Mouse (Mus musculus) midbrain, postnatal 0 days (tissue): ENCODE measurements around the gene Sestd1. TPM values are rescaled to one million over a fixed set of nuclear protein-coding genes. Genes with fewer than 3 reads are reported as not detected.

Experiments used
- ATAC-seq: fragments of 200-750 bp; cut with Nextera tagmentation; 2 replicates; pipeline ENCODE4 v1.8.0; 2017; ENCODE audit warnings: moderate number of reproducible peaks, mild to moderate bottlenecking, moderate TSS enrichment, moderate library complexity; ENCODE audit not compliant: low FRiP score
- DNase-seq: peaks from one replicate; pipeline ENCODE4 v3.0.0-alpha.2; 2015; ENCODE audit warnings: low spot score
- H3K27ac ChIP-seq: fragments of 300-500 bp; sonication (generic); 2 replicates; pipeline ENCODE4 v1.5.1; 2014; ENCODE audit warnings: low read depth, mild to moderate bottlenecking, low read length, mixed read lengths
- H3K27me3 ChIP-seq: fragments of 300-500 bp; sonication (generic); 2 replicates; pipeline ENCODE4 v1.6.1; 2014; ENCODE audit warnings: low read length, control low read depth, mixed read lengths; ENCODE audit not compliant: insufficient read depth
- H3K36me3 ChIP-seq: fragments of 300-500 bp; sonication (generic); 2 replicates; pipeline ENCODE4 v1.6.1; 2014; ENCODE audit warnings: low read length, control low read depth, mixed read lengths; ENCODE audit not compliant: insufficient read depth
- H3K4me1 ChIP-seq: fragments of 300-500 bp; sonication (generic); 2 replicates; pipeline ENCODE4 v1.6.1; 2014; ENCODE audit warnings: mild to moderate bottlenecking, control low read depth, antibody characterized with exemption, low read length, mixed read lengths; ENCODE audit not compliant: insufficient read depth
- H3K4me2 ChIP-seq: fragments of 300-500 bp; sonication (generic); 2 replicates; pipeline ENCODE4 v1.6.1; 2014; ENCODE audit warnings: low read depth, mild to moderate bottlenecking, low read length, mixed read lengths; ENCODE audit not compliant: poor library complexity, severe bottlenecking
- H3K4me3 ChIP-seq: fragments of 300-500 bp; sonication (generic); 2 replicates; pipeline ENCODE4 v1.5.1; 2014; ENCODE audit warnings: low read depth, mild to moderate bottlenecking, low read length, moderate library complexity
- H3K9ac ChIP-seq: fragments of 300-500 bp; sonication (generic); replicated peaks from 2 replicates; pipeline ENCODE4 v1.6.1; 2014; ENCODE audit warnings: mild to moderate bottlenecking, low read length, moderate library complexity, mixed read lengths; ENCODE audit not compliant: poor library complexity, severe bottlenecking
- H3K9me3 ChIP-seq: fragments of 300-500 bp; sonication (generic); 2 replicates; pipeline ENCODE4 v1.6.1; 2016; ENCODE audit warnings: low read length, control low read depth
- CTCF ChIP-seq: IDR thresholded peaks from 2 replicates; pipeline ENCODE4 v1.5.1; 2016; ENCODE audit warnings: antibody characterized with exemption, mild to moderate bottlenecking
- WGBS: fragments of 180-500 bp; shearing (Covaris S2); extraction: QIAGEN DNeasy Blood & Tissue Kit; methylation state at CpG from one replicate; pipeline ENCODE4 v1.1.7; 2014; 5-methylcytosine and 5-hydroxymethylcytosine counted together
- polyA plus RNA-seq: library from polyadenylated mRNA; unstranded; fragments of >200 nt; fragmentation: Nextera tagmentation; extraction: Ambion mirVana; gene quantifications from 2 replicates; pipeline ENCODE4 v1.2.1, GENCODE M21; 2015
- total RNA-seq: library from RNA; depleted of rRNA; stranded (reverse); fragments of >200 nt; gene quantifications from 2 replicates; pipeline ENCODE4 v1.2.3, GENCODE M21; 2014

Gene Sestd1
- total and polyA plus RNA-seq, 2 experiments from 2014 or later: 23.7 to 52.6 TPM

GRCm38 (mm10) chr2:77148215-77148614 lies 132.2 kb downstream of the Sestd1 start:
- Histone ChIP-seq H3K9me3 (no peaks in the 10 kb centered on the region), H3K4me3 (no peak overlapping the region), H3K36me3 (no peaks in the 10 kb centered on the region), H3K27me3 (no peaks in the 10 kb centered on the region), H3K27ac (no peak overlapping the region), H3K4me2 (no peak overlapping the region), H3K9ac (no peak overlapping the region), H3K4me1 (peaks cover 8% of the 10 kb centered on the region)
- TF ChIP-seq CTCF: no peak
- ATAC-seq (no peak), DNase-seq (peak; percentile 42)
- 59% methylated on average over 4 of the region's 4 CpGs for WGBS

- no peak overlapping the region for H3K9ac ChIP-seq
- H3K4me1 ChIP-seq: peaks cover 8% of the 10 kb centered on the region
- ATAC-seq (no peak), DNase-seq (no peak)
- TF ChIP-seq CTCF: no peak
- H3K36me3 ChIP-seq: no peaks in the 10 kb centered on the region
- 79% methylated on average over 2 of the region's 2 CpGs for WGBS
- H3K9me3 ChIP-seq: no peaks in the 10 kb centered on the region
- no peak overlapping the region for H3K4me2 ChIP-seq
- H3K27ac ChIP-seq: no peak overlapping the region
- no peak overlapping the region for H3K4me3 ChIP-seq
- H3K27me3 ChIP-seq: no peaks in the 10 kb centered on the region
Measured at GRCm38 (mm10) chr2:77146968-77147367, 133.4 kb downstream of the Sestd1 start.

GRCm38 (mm10) chr2:77146291-77146690 lies 134.1 kb downstream of the Sestd1 start:
- no peaks in the 10 kb centered on the region for H3K27me3 ChIP-seq
- no peaks in the 10 kb centered on the region for H3K9me3 ChIP-seq
- H3K9ac ChIP-seq: no peak overlapping the region
- H3K36me3 ChIP-seq: no peaks in the 10 kb centered on the region
- TF ChIP-seq CTCF: no peak
- 0 out of 2 replicates have a peak overlapping the region, but pooled peaks have one; percentile 12 for H3K27ac ChIP-seq
- no peak overlapping the region for H3K4me2 ChIP-seq
- DNase-seq (no peak), ATAC-seq (no peak)
- H3K4me1 ChIP-seq: peaks cover 8% of the 10 kb centered on the region
- no peak overlapping the region for H3K4me3 ChIP-seq
- WGBS: 64% methylated on average over 3 of the region's 3 CpGs

DNA sequence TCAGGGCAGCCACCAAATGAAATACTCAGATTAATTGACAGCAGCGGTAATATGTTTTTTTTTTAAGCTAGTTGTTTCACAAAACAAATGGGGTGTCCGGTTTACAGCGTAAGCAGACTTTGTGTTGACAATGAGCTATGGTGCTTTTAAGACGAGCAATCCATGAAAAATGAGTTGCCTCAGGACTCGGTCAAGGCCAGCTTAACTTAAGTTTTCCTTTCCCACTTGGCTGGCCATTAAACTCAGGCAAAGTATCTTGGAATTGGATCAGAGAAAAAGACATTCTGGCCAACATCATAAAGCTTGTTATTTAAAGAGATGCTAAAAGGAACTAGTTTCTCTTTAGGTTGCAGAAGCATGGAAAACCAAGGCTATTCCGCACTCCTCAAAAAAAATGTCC lies 136.9 kb downstream of the Sestd1 start:
- no peaks in the 10 kb centered on the region for H3K9me3 ChIP-seq
- H3K36me3 ChIP-seq: no peaks in the 10 kb centered on the region
- H3K27me3 ChIP-seq: no peaks in the 10 kb centered on the region
- peaks cover 3% of the 10 kb centered on the region for H3K4me1 ChIP-seq
- no peak for TF ChIP-seq CTCF
- H3K4me2 ChIP-seq: no peak overlapping the region
- no peak for DNase-seq
- no peak overlapping the region for H3K27ac ChIP-seq
- no peak for ATAC-seq
- no peak overlapping the region for H3K9ac ChIP-seq
- no peak overlapping the region for H3K4me3 ChIP-seq
- 70% methylated on average over 6 of the region's 6 CpGs for WGBS

GRCm38 (mm10) chr2:77138879-77139278 lies 141.5 kb downstream of the Sestd1 start:
- WGBS: 89% methylated on average over 6 of the region's 6 CpGs
- Histone ChIP-seq H3K9me3 (no peaks in the 10 kb centered on the region), H3K4me3 (no peak overlapping the region), H3K36me3 (no peaks in the 10 kb centered on the region), H3K27me3 (no peaks in the 10 kb centered on the region), H3K9ac (no peak overlapping the region), H3K4me2 (no peak overlapping the region), H3K4me1 (no peaks in the 10 kb centered on the region), H3K27ac (no peak overlapping the region)
- DNase-seq (no peak), ATAC-seq (no peak)
- no peak for TF ChIP-seq CTCF

DNA sequence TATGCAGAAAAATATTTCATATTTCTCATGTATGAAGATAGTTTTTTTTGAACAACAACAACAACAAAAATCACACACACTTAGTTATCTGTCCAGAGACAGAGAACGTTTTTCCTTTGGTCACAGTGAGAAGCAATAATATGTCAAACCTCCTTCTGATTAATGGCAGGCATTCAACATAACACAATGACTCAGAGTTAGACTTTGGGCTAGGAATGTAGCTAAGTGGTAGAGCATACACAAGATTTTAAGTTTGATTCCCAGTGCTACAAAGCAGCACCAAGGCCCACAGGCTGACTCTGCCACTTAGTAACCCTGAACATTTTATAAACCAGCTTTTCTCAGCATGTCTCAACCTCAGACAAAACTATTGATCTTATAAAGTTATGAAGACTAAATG lies 145.5 kb downstream of the Sestd1 start:
- H3K4me1 ChIP-seq: no peaks in the 10 kb centered on the region
- no peak overlapping the region for H3K9ac ChIP-seq
- no peak for ATAC-seq
- no peaks in the 10 kb centered on the region for H3K9me3 ChIP-seq
- WGBS: 75% methylated on average over 1 of the region's 1 CpGs
- H3K27me3 ChIP-seq: no peaks in the 10 kb centered on the region
- no peak for TF ChIP-seq CTCF
- no peaks in the 10 kb centered on the region for H3K36me3 ChIP-seq
- DNase-seq: no peak
- H3K27ac ChIP-seq: no peak overlapping the region
- no peak overlapping the region for H3K4me3 ChIP-seq
- no peak overlapping the region for H3K4me2 ChIP-seq
